Mouse (Mus musculus): ENCODE results near the gene Efna2. TPM values are rescaled to one million over a fixed set of nuclear protein-coding genes. Genes with fewer than 3 reads are reported as not detected.

The Efna2 gene
- 18.8 and 21.4 TPM in 2 replicates for polyA plus RNA-seq (2015; fragmentation: Nextera tagmentation; extraction: Ambion mirVana)

- H3K27ac ChIP-seq, result peak within 1 kb of the TSS; percentile 84
- peak; percentile 49 for ATAC-seq (ENCODE audit: low FRiP score)
- peak within 1 kb of the TSS; percentile 82 for H3K4me3 ChIP-seq
- H3K4me2 ChIP-seq, result peak within 1 kb of the TSS; percentile 94
- peak within 1 kb of the TSS; percentile 97 for H3K9ac ChIP-seq
- no peaks in the 10 kb centered on the region; the same call in 1 of the 2 replicates for H3K27me3 ChIP-seq
- WGBS, result 2% methylated on average over 68 of the region's 106 CpGs
- H3K4me1 ChIP-seq (replicated peaks), result peaks cover 49% of the 10 kb centered on the region
- peaks cover 16% of the 10 kb centered on the region for H3K36me3 ChIP-seq
- H3K9me3 ChIP-seq, result no peaks in the 10 kb centered on the region
Measured at GRCm38 (mm10) chr10:80179068-80180051, at the start of gene Efna2. TSS of gene Efna2 (plus strand) at chr10:80179482.

DNA sequence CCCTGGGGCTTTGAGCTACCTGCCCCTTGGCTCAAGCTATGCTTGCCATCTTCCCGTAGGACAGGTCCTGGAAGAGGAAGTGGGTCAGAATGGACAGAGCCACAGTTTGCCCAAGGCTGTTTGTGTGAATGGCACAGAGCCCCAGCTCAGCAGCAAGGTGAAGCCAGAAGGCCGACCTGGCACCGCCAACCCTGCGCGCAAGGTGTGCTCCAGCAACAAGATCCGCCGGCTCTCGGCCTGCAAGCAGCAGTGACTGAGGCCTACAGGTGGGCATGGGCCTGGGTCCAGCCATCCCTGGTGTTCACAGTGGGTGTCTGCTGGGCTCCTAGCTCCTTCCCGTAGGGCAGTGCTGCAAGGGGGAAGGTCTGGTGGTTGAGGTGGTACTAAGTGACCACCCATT is 49.4 kb upstream of the Efna2 start:
- no peak for ATAC-seq (ENCODE audit: low FRiP score)
- Histone ChIP-seq H3K4me2 (no peak overlapping the region), H3K9me3 (no peaks in the 10 kb centered on the region), H3K9ac (0 out of 2 replicates have a peak overlapping the region, but pooled peaks have one; percentile 1), H3K27me3 (peaks cover 11% of the 10 kb centered on the region; the same call in 1 of the 2 replicates), H3K4me3 (no peak overlapping the region), H3K36me3 (peaks cover 100% of the 10 kb centered on the region), H3K27ac (no peak overlapping the region), H3K4me1 (replicated peaks) (peaks cover 23% of the 10 kb centered on the region)
- 94% methylated on average over 9 of the region's 9 CpGs for WGBS

- no peak overlapping the region for H3K4me2 ChIP-seq
- no peaks in the 10 kb centered on the region for H3K9me3 ChIP-seq
- peaks cover 17% of the 10 kb centered on the region; the same call in 1 of the 2 replicates for H3K27me3 ChIP-seq
- no peak for ATAC-seq (ENCODE audit: low FRiP score)
- peaks cover 100% of the 10 kb centered on the region for H3K36me3 ChIP-seq
- no peak overlapping the region for H3K9ac ChIP-seq
- H3K4me1 ChIP-seq (replicated peaks), result peaks cover 20% of the 10 kb centered on the region
- no peak overlapping the region for H3K27ac ChIP-seq
- 86% methylated on average over 18 of the region's 18 CpGs for WGBS
- H3K4me3 ChIP-seq, result no peak overlapping the region
Measured at GRCm38 (mm10) chr10:80130403-80131031, 48.8 kb upstream of the Efna2 start.

DNA sequence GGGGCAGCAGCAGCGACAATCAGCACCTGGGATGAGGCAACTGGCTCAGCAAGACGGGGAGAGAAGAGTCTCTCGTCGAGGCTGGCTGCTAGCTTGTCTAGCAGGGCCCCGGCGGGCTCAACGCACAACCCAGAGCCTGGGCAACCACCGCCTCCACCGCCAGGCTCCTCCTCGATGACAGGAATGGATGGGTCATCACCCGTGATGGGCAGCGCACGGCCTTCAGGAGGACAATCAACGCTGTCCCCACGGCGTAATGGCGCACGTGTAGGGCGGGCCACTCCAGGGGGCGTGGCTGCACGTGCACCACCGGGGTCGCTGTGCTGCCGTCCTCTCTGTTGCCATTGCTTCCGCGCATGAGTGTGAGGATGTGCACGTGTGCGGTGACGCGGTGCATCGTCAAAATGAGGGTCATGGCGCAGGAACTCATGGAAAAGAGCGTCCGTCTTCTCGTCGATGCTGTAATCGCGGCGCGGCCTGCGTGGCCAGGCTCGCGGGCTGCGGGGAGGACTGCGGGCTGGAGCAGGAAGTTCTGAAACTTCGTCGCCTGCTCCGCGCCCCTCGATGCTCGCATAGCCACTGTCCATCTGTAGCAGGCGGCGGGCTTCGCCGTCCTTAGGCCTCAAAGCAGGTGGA is 47.8 kb upstream of the Efna2 start:
- Histone ChIP-seq H3K36me3 (peaks cover 100% of the 10 kb centered on the region), H3K27me3 (peaks cover 25% of the 10 kb centered on the region), H3K4me1 (replicated peaks) (peaks cover 27% of the 10 kb centered on the region), H3K27ac (peak overlapping the region; percentile 13; the same call in 1 of the 2 replicates), H3K4me2 (peak overlapping the region; percentile 23), H3K9me3 (no peaks in the 10 kb centered on the region), H3K4me3 (peak overlapping the region; percentile 9), H3K9ac (peak overlapping the region; percentile 49)
- ATAC-seq (ENCODE audit: low FRiP score), result peak; percentile 34; the same call in 1 of the 2 replicates
- 8% methylated on average over 55 of the region's 55 CpGs for WGBS

- Histone ChIP-seq H3K36me3 (peaks cover 97% of the 10 kb centered on the region), H3K4me3 (peak overlapping the region; percentile 9), H3K9ac (peak overlapping the region; percentile 49)
Measured at GRCm38 (mm10) chr10:80131952-80132350, 47.3 kb upstream of the Efna2 start.

GRCm38 (mm10) chr10:80133226-80133849 is 45.9 kb upstream of the Efna2 start:
- Histone ChIP-seq H3K4me3 (no peak overlapping the region), H3K9ac (no peak overlapping the region), H3K27ac (no peak overlapping the region), H3K4me2 (no peak overlapping the region), H3K36me3 (peaks cover 83% of the 10 kb centered on the region), H3K4me1 (replicated peaks) (peaks cover 46% of the 10 kb centered on the region), H3K27me3 (peaks cover 32% of the 10 kb centered on the region), H3K9me3 (no peaks in the 10 kb centered on the region)
- ATAC-seq (ENCODE audit: low FRiP score), result no peak
- 81% methylated on average over 8 of the region's 8 CpGs for WGBS

More at GRCm38 (mm10) chr10:80131952-80132350, 47.3 kb upstream of the Efna2 start:
- WGBS, result 34% methylated on average over 27 of the region's 27 CpGs
- Histone ChIP-seq H3K9me3 (no peaks in the 10 kb centered on the region), H3K27me3 (peaks cover 30% of the 10 kb centered on the region), H3K4me2 (peak overlapping the region; percentile 23), H3K4me1 (replicated peaks) (peaks cover 32% of the 10 kb centered on the region), H3K27ac (peak overlapping the region; percentile 13; the same call in 1 of the 2 replicates)
- no peak for ATAC-seq (ENCODE audit: low FRiP score)

DNA sequence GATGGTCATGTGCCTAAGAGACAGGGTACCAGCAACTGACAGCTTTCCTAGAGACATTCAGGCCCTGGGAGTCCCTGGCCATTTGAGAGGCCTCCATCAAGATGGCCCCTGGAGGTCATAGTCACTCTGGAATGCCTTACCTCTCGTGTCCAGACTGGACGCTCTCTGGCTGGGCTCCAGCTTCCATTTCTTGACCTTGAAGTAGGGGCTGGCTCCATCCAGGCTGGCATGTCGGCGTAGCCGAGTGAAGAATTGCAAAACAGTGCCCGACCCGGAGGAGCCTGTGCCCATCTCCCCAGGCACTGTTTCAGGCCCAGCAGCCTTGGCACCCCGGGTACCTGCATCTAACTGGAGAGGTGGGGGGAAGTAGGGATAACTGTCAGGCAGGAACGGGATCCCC is 44.9 kb upstream of the Efna2 start:
- WGBS, result 91% methylated on average over 9 of the region's 9 CpGs
- H3K9me3 ChIP-seq, result no peaks in the 10 kb centered on the region
- H3K27ac ChIP-seq, result no peak overlapping the region
- H3K36me3 ChIP-seq, result peaks cover 72% of the 10 kb centered on the region
- peaks cover 50% of the 10 kb centered on the region for H3K4me1 ChIP-seq (replicated peaks)
- H3K4me3 ChIP-seq, result no peak overlapping the region
- no peak overlapping the region for H3K9ac ChIP-seq
- H3K4me2 ChIP-seq, result no peak overlapping the region
- peaks cover 32% of the 10 kb centered on the region for H3K27me3 ChIP-seq
- no peak for ATAC-seq (ENCODE audit: low FRiP score)

DNA sequence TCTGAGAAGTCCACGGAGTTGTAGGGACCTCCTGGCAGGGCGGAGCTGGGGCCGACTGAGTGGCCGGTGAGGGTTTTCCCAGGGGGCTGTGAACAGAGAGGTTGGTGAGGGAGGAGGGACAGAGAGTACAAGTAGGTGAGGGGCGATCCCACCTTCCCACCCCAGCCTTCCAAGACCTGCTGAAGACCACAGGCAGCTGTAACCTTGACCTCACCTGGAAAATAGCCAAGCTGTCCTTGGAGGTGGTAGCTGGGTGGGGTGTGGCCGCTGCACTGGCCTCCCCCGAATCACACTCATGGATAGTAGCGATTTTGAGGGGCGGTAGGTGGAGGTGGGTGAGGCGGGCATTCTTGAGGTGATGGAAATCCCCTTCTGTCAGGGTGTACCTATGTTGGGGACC is 44.1 kb upstream of the Efna2 start:
- Histone ChIP-seq H3K4me3 (no peak overlapping the region), H3K4me2 (no peak overlapping the region), H3K27ac (no peak overlapping the region), H3K4me1 (replicated peaks) (peaks cover 54% of the 10 kb centered on the region), H3K27me3 (peaks cover 29% of the 10 kb centered on the region), H3K9ac (no peak overlapping the region), H3K36me3 (peaks cover 65% of the 10 kb centered on the region), H3K9me3 (no peaks in the 10 kb centered on the region)
- 88% methylated on average over 10 of the region's 10 CpGs for WGBS
- ATAC-seq (ENCODE audit: low FRiP score), result no peak

DNA sequence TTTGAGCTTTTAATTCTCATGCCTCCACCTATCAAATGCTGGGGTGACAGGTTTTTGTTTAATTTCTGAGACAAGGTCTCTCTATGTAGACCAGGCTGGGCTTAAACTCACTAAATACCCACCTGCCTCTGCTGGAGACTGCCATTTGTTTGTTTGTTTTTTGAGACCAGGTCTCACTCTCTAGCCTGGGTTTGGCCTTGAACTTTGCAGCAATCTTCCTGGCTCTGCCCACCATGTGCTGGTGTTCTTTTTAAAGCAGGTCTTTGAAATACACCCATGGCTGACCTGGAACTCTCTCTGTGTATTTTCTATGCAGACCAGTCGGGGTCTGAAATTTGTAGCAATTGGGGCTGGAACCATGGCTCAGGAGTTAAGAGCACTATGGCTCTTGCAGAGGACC is 43.6 kb upstream of the Efna2 start:
- peak overlapping the region; percentile 82; the same call in 1 of the 2 replicates for H3K4me3 ChIP-seq
- H3K4me2 ChIP-seq, result peak overlapping the region; percentile 93; the same call in 1 of the 2 replicates
- peaks cover 29% of the 10 kb centered on the region for H3K27me3 ChIP-seq
- no peak overlapping the region for H3K27ac ChIP-seq
- H3K9ac ChIP-seq, result no peak overlapping the region
- ATAC-seq (ENCODE audit: low FRiP score), result no peak
- H3K9me3 ChIP-seq, result no peaks in the 10 kb centered on the region
- 97% methylated on average over 1 of the region's 1 CpGs for WGBS
- H3K4me1 ChIP-seq (replicated peaks), result peaks cover 57% of the 10 kb centered on the region
- peaks cover 60% of the 10 kb centered on the region for H3K36me3 ChIP-seq

DNA sequence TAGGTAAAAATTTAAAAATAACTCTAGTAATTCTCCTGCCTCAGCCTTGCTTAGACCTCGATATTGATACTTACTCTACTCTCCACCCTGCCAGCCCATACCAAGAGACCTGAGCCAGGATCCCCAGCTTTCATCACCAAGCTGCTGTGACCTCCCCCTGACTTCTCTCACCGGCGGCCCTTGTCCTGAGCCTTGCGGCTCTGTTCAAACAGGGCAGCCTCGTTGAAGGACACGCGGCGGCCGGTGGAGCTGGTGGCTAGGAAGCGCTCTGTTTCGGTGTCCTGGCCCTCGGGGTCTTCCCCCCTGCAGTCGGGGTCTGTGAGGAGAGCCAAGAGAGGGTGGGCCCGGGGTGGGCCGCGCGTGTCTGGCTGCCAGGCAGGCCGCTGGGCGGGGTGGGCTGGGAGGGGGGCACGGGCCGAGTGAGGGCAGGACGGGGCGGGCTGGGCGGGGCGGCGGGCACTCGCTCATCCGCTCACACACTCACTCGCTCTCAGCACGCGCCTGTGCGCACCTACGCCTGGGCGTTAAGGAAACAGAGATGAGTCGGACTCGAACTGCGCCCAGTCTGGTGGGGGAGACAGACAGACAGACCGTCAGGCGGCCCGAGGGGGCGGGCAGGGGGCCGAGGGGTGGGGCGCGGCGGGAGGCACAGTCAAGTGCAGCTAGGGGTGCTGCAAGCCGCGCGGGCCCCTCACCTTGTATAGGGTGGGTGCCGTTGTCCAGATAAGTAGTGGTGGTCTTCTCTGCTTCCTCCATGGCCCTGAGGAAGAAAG is 42.9 kb upstream of the Efna2 start:
- 14% methylated on average over 35 of the region's 49 CpGs for WGBS
- ATAC-seq (ENCODE audit: low FRiP score), result no peak
- Histone ChIP-seq H3K4me1 (replicated peaks) (peaks cover 60% of the 10 kb centered on the region), H3K9ac (peak overlapping the region; percentile 97), H3K4me3 (peak overlapping the region; percentile 82), H3K27me3 (peaks cover 29% of the 10 kb centered on the region), H3K4me2 (peak overlapping the region; percentile 93), H3K36me3 (peaks cover 53% of the 10 kb centered on the region), H3K9me3 (no peaks in the 10 kb centered on the region), H3K27ac (peak overlapping the region; percentile 98)
